Mouse (Mus musculus) lung, postnatal 0 days (tissue): Measurements from ENCODE around the gene Rgs14.

ENCODE experiments used
- CTCF ChIP-seq: IDR thresholded peaks from 2 replicates; pipeline ENCODE4 v1.5.1; 2016; ENCODE audit warnings: antibody characterized with exemption, mild to moderate bottlenecking
- EP300 ChIP-seq: IDR thresholded peaks from 2 replicates; pipeline ENCODE4 v1.6.1; 2016; ENCODE audit warnings: antibody characterized with exemption, mild to moderate bottlenecking, control low read depth

- TF ChIP-seq CTCF (peak; percentile 95), EP300 (no peak)
Measured at GRCm38 (mm10) chr13:55327633-55328032, 41.9 kb upstream of the Rgs14 start.
